Mouse (Mus musculus) hindbrain, embryonic 14.5 days (tissue): ENCODE data around the gene Tox2. TPM values are rescaled to one million over a fixed set of nuclear protein-coding genes. Genes with fewer than 3 reads are reported as not detected.

Source experiments
- ATAC-seq: fragments of 200-750 bp; cut with Nextera tagmentation; 2 replicates; pipeline ENCODE4 v1.8.0; 2017; ENCODE audit warnings: moderate number of reproducible peaks, mild to moderate bottlenecking, moderate TSS enrichment, moderate library complexity; ENCODE audit not compliant: low FRiP score
- DNase-seq: peaks from one replicate; pipeline ENCODE4 v3.0.0-alpha.2; 2015; ENCODE audit warnings: low spot score
- H3K27ac ChIP-seq: fragments of 300-500 bp; sonication (generic); 2 replicates; pipeline ENCODE4 v1.5.1; 2014; ENCODE audit warnings: mild to moderate bottlenecking, moderate library complexity
- H3K27me3 ChIP-seq: fragments of 300-500 bp; sonication (generic); 2 replicates; pipeline ENCODE4 v1.6.1; 2014; ENCODE audit warnings: mild to moderate bottlenecking, low read length, mixed read lengths; ENCODE audit not compliant: control insufficient read depth, insufficient read depth
- H3K36me3 ChIP-seq: fragments of 300-500 bp; sonication (generic); replicated peaks from 2 replicates; pipeline ENCODE4 v1.6.1; 2014; ENCODE audit not compliant: control insufficient read depth, insufficient read depth
- H3K4me1 ChIP-seq: fragments of 300-500 bp; sonication (generic); replicated peaks from 2 replicates; pipeline ENCODE4 v1.6.1; 2014; ENCODE audit warnings: antibody characterized with exemption, low read length, mixed read lengths; ENCODE audit not compliant: control insufficient read depth, insufficient read depth
- H3K4me2 ChIP-seq: fragments of 300-500 bp; sonication (generic); replicated peaks from 2 replicates; pipeline ENCODE4 v1.6.1; 2014; ENCODE audit warnings: mild to moderate bottlenecking, moderate library complexity
- H3K4me3 ChIP-seq: fragments of 300-500 bp; sonication (generic); replicated peaks from 2 replicates; pipeline ENCODE4 v1.5.1; 2014; ENCODE audit warnings: mild to moderate bottlenecking, low read length
- H3K9ac ChIP-seq: fragments of 300-500 bp; sonication (generic); 2 replicates; pipeline ENCODE4 v1.6.1; 2014
- H3K9me3 ChIP-seq: fragments of 300-500 bp; sonication (generic); 2 replicates; pipeline ENCODE4 v1.6.1; 2016; ENCODE audit warnings: low read length; ENCODE audit not compliant: control insufficient read depth
- WGBS: fragments of 180-500 bp; shearing (Covaris S2); extraction: QIAGEN DNeasy Blood & Tissue Kit; methylation state at CpG from one replicate; pipeline ENCODE4 v1.1.7; 2014; 5-methylcytosine and 5-hydroxymethylcytosine counted together
- polyA plus RNA-seq: library from polyadenylated mRNA; unstranded; fragments of >200 nt; fragmentation: Nextera tagmentation; extraction: Ambion mirVana; gene quantifications from 2 replicates; pipeline ENCODE4 v1.2.1, GENCODE M21; 2014

Gene Tox2
- polyA plus RNA-seq, 1 experiment from 2014 or later = 28.7 TPM

DNA sequence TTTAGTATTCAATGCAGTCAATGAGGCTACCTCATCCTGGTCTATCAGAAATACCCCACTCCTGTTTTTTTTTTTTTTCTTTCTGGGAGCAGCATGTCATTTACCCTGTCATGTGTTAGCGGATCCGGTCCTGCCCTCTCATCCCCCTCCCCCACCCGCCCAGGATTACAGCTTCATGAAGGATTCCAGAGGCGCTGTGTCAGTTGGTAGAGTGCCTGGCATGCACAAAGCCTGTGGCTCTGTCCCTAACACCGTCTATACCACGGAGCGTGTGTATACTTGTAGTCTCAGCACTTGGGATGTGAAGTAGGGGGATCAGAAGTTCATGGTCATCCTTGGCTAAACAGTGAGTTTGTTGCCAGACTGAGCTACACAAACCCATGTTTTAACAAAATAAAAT lies 15.6 kb downstream of the Tox2 start:
- no peaks in the 10 kb centered on the region for H3K36me3 ChIP-seq
- no peak for DNase-seq
- no peaks in the 10 kb centered on the region for H3K27me3 ChIP-seq
- peaks cover 15% of the 10 kb centered on the region; the same call in 1 of the 2 replicates for H3K4me1 ChIP-seq
- H3K27ac ChIP-seq = no peak overlapping the region
- no peaks in the 10 kb centered on the region for H3K9me3 ChIP-seq
- H3K4me3 ChIP-seq = no peak overlapping the region
- ATAC-seq = no peak
- no peak overlapping the region for H3K9ac ChIP-seq
- H3K4me2 ChIP-seq = no peak overlapping the region
- WGBS = 64% methylated on average over 7 of the region's 7 CpGs

DNA sequence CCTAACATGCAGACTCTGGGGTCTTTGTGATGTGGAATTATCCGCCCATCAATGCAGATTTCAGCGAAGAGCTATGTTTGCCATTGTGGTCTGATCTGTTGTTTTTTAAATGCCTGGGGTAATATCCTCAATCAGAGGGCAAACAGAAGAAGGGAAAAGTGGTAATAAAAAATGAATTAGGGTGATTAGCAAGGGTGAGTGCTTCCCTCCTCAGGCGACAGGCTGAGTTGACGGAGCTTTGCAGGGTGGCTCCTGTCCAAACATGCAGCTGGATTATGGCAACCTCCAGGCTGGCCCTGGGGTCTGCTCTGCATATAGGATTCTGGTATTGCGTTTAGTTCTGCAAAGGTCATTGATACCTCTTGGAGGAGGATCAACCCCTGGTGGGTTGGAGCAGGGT lies 16.5 kb downstream of the Tox2 start:
- no peaks in the 10 kb centered on the region for H3K27me3 ChIP-seq
- H3K4me2 ChIP-seq = no peak overlapping the region
- no peak overlapping the region for H3K27ac ChIP-seq
- DNase-seq (no peak), ATAC-seq (no peak)
- H3K4me1 ChIP-seq = peaks cover 15% of the 10 kb centered on the region; the same call in 1 of the 2 replicates
- no peak overlapping the region for H3K4me3 ChIP-seq
- H3K9ac ChIP-seq = peak overlapping the region; percentile 20; the same call in 1 of the 2 replicates
- no peaks in the 10 kb centered on the region for H3K36me3 ChIP-seq
- WGBS = 40% methylated on average over 5 of the region's 5 CpGs
- no peaks in the 10 kb centered on the region for H3K9me3 ChIP-seq

DNA sequence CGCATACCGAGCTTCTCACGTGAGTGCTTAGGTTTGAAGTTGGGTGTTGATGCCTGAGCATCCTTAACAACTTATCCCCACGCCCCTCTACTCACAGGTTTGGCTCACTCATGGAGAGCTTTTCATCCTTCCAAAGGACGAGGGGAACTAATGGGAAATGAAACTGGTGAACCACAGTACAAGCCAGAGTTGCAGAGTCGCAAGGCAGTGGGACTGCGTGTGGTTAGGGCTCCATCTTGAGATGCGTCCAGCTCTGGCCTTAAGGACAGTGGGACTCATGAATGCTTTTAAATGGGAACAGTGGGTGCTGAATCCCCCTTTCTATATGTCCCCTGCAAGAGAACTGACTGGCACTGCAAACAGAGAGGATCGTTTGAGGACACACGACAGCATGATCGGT lies 17.8 kb downstream of the Tox2 start:
- WGBS = 92% methylated on average over 11 of the region's 11 CpGs
- no peak for ATAC-seq

DNA sequence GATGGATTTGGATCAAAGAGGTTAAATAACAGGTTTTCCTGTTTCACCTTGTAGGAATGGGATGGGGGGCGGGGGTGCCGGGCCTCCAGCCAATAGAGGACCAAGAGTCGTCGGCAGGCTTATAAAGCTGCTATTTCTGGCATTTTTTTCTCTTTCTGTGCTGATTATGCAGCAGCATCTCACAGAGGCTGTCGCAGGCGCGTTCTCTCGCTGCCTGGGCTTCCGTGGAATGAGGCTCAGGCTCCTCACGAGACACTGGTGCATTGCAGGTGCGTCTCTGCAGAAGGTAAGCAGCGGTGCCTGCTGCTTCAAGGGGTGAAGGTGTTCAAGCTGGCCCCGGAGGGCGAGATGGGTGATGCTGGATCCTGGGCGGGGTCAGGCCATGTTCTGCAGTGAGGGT lies 22.4 kb downstream of the Tox2 start:
- peaks cover 20% of the 10 kb centered on the region for H3K4me1 ChIP-seq
- ATAC-seq = no peak
- H3K27ac ChIP-seq = peak overlapping the region; percentile 76
- 70% methylated on average over 15 of the region's 15 CpGs for WGBS
- H3K4me2 ChIP-seq = no peak overlapping the region
- H3K4me3 ChIP-seq = no peak overlapping the region
- peak overlapping the region; percentile 42; the same call in 1 of the 2 replicates for H3K9ac ChIP-seq
- 0 out of 2 replicates have a peak, but pooled peaks cover 3% of the 10 kb centered on the region for H3K27me3 ChIP-seq
- no peaks in the 10 kb centered on the region for H3K9me3 ChIP-seq
- DNase-seq = no peak
- no peaks in the 10 kb centered on the region for H3K36me3 ChIP-seq

More for the DNA sequence above, 17.8 kb downstream of the Tox2 start:
- Histone ChIP-seq H3K27me3 (0 out of 2 replicates have a peak, but pooled peaks cover 3% of the 10 kb centered on the region), H3K4me3 (no peak overlapping the region), H3K4me2 (no peak overlapping the region), H3K36me3 (no peaks in the 10 kb centered on the region), H3K27ac (no peak overlapping the region), H3K9ac (no peak overlapping the region), H3K4me1 (peaks cover 19% of the 10 kb centered on the region), H3K9me3 (no peaks in the 10 kb centered on the region)
- DNase-seq = no peak

DNA sequence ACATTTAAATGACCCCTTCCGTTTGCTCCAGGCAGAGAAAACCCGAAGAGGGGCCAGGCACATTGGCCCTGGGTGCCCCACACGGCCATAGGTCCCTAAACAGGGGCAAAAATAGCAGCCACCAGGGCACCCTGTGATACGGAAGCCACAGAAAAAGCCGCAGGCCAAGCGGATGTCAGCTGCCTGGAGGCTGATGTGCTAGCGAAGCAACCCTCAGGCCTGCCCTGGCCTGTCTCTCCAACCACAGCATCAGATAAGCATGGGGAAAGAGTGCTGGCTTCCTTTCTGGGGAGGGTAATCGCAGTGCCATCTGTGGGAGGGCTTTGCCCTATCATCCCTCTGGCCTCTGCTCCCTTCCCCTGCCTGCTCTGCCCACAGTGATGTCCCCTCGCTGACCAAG lies 26.1 kb downstream of the Tox2 start:
- Histone ChIP-seq H3K27ac (no peak overlapping the region), H3K27me3 (0 out of 2 replicates have a peak, but pooled peaks cover 3% of the 10 kb centered on the region), H3K9me3 (no peaks in the 10 kb centered on the region), H3K9ac (no peak overlapping the region), H3K4me2 (no peak overlapping the region), H3K4me3 (no peak overlapping the region), H3K36me3 (no peaks in the 10 kb centered on the region), H3K4me1 (peaks cover 20% of the 10 kb centered on the region)
- ATAC-seq (no peak), DNase-seq (no peak)
- WGBS = 84% methylated on average over 9 of the region's 9 CpGs

DNA sequence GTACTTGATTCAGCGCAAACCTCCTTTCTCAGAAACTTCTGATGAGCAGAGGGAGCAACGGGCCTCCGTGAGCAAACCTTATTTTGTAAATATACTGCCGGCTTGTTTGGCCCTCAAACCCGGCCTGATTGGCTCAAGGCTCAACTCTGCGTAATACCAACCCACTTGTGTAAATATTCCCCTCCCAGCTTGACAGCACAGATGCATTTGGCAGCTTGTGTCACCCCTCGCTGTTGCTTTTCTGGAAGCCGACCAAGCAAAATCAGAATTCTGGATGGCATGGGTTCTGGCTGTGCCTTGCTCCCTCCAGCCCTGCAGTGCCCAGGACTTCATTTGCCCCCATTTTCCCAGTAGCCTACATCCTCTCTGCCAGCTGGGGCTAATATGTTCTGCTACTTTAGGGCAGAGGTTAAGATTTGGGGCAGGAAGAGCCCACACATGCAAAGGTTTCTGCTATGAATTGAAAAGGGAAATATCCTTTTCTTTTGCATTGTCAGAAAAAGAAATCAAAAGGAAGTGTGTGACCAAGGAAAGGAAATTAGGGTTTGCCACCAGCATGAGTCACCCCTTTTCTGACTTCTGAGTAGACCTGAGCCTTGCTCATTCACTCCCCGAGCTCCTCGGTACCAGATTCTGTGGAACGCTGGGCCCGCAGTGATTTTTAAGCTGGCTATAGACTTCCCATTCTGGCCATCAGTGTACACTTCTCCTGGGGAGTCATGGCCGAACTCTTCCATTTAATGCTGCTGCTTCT lies 29.0 kb downstream of the Tox2 start:
- Histone ChIP-seq H3K4me1 (peaks cover 3% of the 10 kb centered on the region; the same call in 1 of the 2 replicates), H3K4me2 (no peak overlapping the region), H3K36me3 (no peaks in the 10 kb centered on the region), H3K9ac (no peak overlapping the region), H3K9me3 (no peaks in the 10 kb centered on the region), H3K4me3 (no peak overlapping the region), H3K27ac (no peak overlapping the region), H3K27me3 (no peaks in the 10 kb centered on the region)
- DNase-seq (no peak), ATAC-seq (no peak)
- WGBS = 72% methylated on average over 13 of the region's 13 CpGs

DNA sequence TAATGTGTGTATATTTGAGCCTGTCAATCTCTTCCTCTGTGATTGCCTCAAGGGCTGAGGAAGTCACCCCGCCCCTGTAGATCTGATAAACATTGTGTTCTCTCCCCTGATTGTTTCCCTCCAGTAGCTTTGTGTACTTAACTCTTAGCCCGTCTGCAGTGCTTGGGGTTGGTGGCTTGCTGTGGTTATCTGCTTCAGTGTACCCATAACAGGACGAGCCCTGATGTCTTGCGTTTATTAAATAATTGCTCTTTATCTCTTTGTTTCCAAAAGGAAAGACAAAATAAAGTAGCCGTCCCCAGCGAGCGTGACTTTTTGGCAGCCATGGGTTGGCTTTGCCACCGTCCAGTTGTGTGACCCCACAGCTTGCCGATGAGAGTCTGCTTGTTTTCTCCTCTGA lies 30.7 kb downstream of the Tox2 start:
- Histone ChIP-seq H3K4me3 (no peak overlapping the region), H3K4me1 (peaks cover 16% of the 10 kb centered on the region), H3K9me3 (no peaks in the 10 kb centered on the region), H3K9ac (no peak overlapping the region), H3K4me2 (no peak overlapping the region), H3K36me3 (no peaks in the 10 kb centered on the region), H3K27ac (no peak overlapping the region), H3K27me3 (no peaks in the 10 kb centered on the region)
- DNase-seq = no peak
- ATAC-seq = no peak
- 78% methylated on average over 9 of the region's 9 CpGs for WGBS

DNA sequence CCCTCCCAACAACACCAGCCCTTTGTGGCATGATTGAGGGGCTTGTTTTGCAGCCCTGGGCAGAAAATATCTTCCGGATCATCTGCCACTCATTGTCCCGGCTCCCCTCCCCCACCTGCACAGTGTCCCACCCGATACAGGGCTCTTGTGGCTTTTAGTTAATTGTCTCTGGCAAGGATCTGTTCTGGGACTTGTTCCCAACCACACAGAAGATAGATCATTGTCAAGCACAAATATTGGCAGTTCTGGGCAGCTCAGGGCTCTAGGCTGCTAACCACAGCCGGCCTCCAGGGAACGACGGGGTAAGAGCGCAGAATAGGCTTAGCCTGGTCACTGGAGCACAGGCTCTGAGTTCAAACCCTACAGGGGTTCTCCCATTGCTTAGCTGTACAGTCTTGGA lies 33.1 kb downstream of the Tox2 start:
- no peaks in the 10 kb centered on the region for H3K27me3 ChIP-seq
- H3K4me2 ChIP-seq = no peak overlapping the region
- H3K9me3 ChIP-seq = no peaks in the 10 kb centered on the region
- H3K4me1 ChIP-seq = peaks cover 18% of the 10 kb centered on the region
- ATAC-seq (peak; percentile 58; the same call in 1 of the 2 replicates), DNase-seq (no peak)
- no peak overlapping the region for H3K9ac ChIP-seq
- H3K4me3 ChIP-seq = no peak overlapping the region
- H3K36me3 ChIP-seq = no peaks in the 10 kb centered on the region
- WGBS = 25% methylated on average over 7 of the region's 7 CpGs
- no peak overlapping the region for H3K27ac ChIP-seq

DNA sequence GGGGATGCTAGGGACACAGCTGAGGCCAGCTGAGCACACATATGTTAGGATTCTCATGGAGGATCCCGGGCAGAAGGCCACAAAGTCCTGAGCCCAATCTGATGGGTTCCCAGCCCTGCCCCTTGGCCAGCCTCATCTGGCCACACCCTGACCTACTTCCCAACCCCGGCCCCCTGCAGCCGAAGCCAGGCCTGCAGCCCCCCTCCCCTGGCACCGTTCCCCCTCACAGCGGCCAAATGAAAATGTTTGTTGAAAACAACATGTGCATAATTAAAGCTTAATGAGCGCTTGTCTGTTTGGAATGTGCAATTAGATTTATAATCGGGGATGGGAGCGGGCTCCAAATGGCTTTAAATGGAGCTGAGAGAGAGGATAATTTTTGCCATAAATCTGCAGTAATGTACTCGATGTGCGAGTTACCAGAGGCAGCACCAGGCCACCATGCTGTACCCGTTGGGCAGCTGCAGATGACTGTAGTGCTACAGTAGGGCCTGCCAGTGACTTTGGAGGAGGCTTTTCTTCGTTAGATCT lies 35.1 kb downstream of the Tox2 start:
- Histone ChIP-seq H3K9ac (no peak overlapping the region), H3K27ac (no peak overlapping the region; the same call in 1 of the 2 replicates), H3K27me3 (no peaks in the 10 kb centered on the region), H3K4me2 (no peak overlapping the region), H3K4me3 (no peak overlapping the region), H3K4me1 (peaks cover 18% of the 10 kb centered on the region), H3K36me3 (no peaks in the 10 kb centered on the region), H3K9me3 (no peaks in the 10 kb centered on the region)
- ATAC-seq = peak; percentile 74
- WGBS = 48% methylated on average over 12 of the region's 12 CpGs
- DNase-seq = peak; percentile 59
